Mouse (Mus musculus): ENCODE measurements around the gene Ggt6.

Ggt6 gene

GRCm38 (mm10) chr11:72476074-72476625 is 40.8 kb downstream of the Ggt6 start:
- no peak for DNase-seq (ENCODE audit: low spot score in 2 of 2)

- no peak for DNase-seq (ENCODE audit: low spot score in 2 of 2)
Observed at GRCm38 (mm10) chr11:72477182-72477581, 41.9 kb downstream of the Ggt6 start.

GRCm38 (mm10) chr11:72477653-72478052 is 42.3 kb downstream of the Ggt6 start:
- no peak for DNase-seq (ENCODE audit: low spot score in 2 of 2)

GRCm38 (mm10) chr11:72478228-72478627 is 42.9 kb downstream of the Ggt6 start:
- no peak for DNase-seq (ENCODE audit: low spot score in 2 of 2)

- no peak for DNase-seq (ENCODE audit: low spot score in 2 of 2)
Observed at GRCm38 (mm10) chr11:72479499-72479898, 44.2 kb downstream of the Ggt6 start.

GRCm38 (mm10) chr11:72481313-72481712 is 46.0 kb downstream of the Ggt6 start:
- DNase-seq (ENCODE audit: low spot score in 2 of 2), result no peak

GRCm38 (mm10) chr11:72481952-72482351 is 46.6 kb downstream of the Ggt6 start:
- no peak for DNase-seq (ENCODE audit: low spot score in 2 of 2)

GRCm38 (mm10) chr11:72484549-72484948 is 49.2 kb downstream of the Ggt6 start:
- no peak for DNase-seq (ENCODE audit: low spot score in 2 of 2)

- no peak for DNase-seq (ENCODE audit: low spot score in 2 of 2)
Observed at GRCm38 (mm10) chr11:72485157-72485556, 49.8 kb downstream of the Ggt6 start.

- no peak for DNase-seq (ENCODE audit: low spot score in 2 of 2)
Observed at GRCm38 (mm10) chr11:72485960-72486359, 50.6 kb downstream of the Ggt6 start.

- DNase-seq (ENCODE audit: low spot score in 2 of 2), result no peak
Observed at GRCm38 (mm10) chr11:72487171-72487570, 51.8 kb downstream of the Ggt6 start.

- DNase-seq (ENCODE audit: low spot score in 2 of 2), result no peak
Observed at GRCm38 (mm10) chr11:72487739-72488138, 52.4 kb downstream of the Ggt6 start.

Data from spleen, postnatal 14 days (tissue).